Mouse (Mus musculus) liver, embryonic 13.5 days (tissue): Measurements from ENCODE around the gene Zfp280b. TPM values are rescaled to one million over a fixed set of nuclear protein-coding genes. Genes with fewer than 3 reads are reported as not detected.
A peak's percentile ranks its signal among the peaks of the same experiment; 100 is the strongest.

Experiments used
- ATAC-seq: fragments of 200-750 bp; cut with Nextera tagmentation; 2 replicates; pipeline ENCODE4 v1.8.0; 2017; ENCODE audit warnings: low read depth, mild to moderate bottlenecking, moderate number of reproducible peaks, moderate library complexity
- DNase-seq: peaks from one replicate; pipeline ENCODE4 v3.0.0; 2022
- H3K27ac ChIP-seq: fragments of 300-500 bp; sonication (generic); 2 replicates; pipeline ENCODE4 v1.5.1; 2015; ENCODE audit warnings: moderate library complexity, mild to moderate bottlenecking, inconsistent platforms
- H3K27me3 ChIP-seq: fragments of 300-500 bp; sonication (generic); 2 replicates; pipeline ENCODE4 v1.6.1; 2015; ENCODE audit warnings: mild to moderate bottlenecking, inconsistent platforms
- H3K36me3 ChIP-seq: fragments of 300-500 bp; sonication (generic); 2 replicates; pipeline ENCODE4 v1.6.1; 2015; ENCODE audit warnings: mild to moderate bottlenecking, inconsistent platforms
- H3K4me1 ChIP-seq: fragments of 300-500 bp; sonication (generic); replicated peaks from 2 replicates; pipeline ENCODE4 v1.6.1; 2015; ENCODE audit warnings: inconsistent platforms
- H3K4me2 ChIP-seq: fragments of 300-500 bp; sonication (generic); 2 replicates; pipeline ENCODE4 v1.6.1; 2015; ENCODE audit warnings: inconsistent platforms, mild to moderate bottlenecking, moderate library complexity
- H3K4me3 ChIP-seq: fragments of 300-500 bp; sonication (generic); replicated peaks from 2 replicates; pipeline ENCODE4 v1.5.1; 2015; ENCODE audit warnings: mild to moderate bottlenecking, inconsistent platforms
- H3K9ac ChIP-seq: fragments of 300-500 bp; sonication (generic); 2 replicates; pipeline ENCODE4 v1.6.1; 2015; ENCODE audit warnings: mild to moderate bottlenecking, inconsistent platforms
- H3K9me3 ChIP-seq: fragments of 300-500 bp; sonication (generic); replicated peaks from 2 replicates; pipeline ENCODE4 v1.6.1; 2016; ENCODE audit warnings: inconsistent platforms
- WGBS: fragments of 180-500 bp; shearing (Covaris S2); methylation state at CpG from one replicate; pipeline ENCODE4 v1.1.7; 2015; ENCODE audit not compliant: insufficient replicate concordance; 5-methylcytosine and 5-hydroxymethylcytosine counted together
- polyA plus RNA-seq: library from polyadenylated mRNA; unstranded; fragments of >200 nt; fragmentation: Nextera tagmentation; extraction: Ambion mirVana; gene quantifications from 2 replicates; pipeline ENCODE4 v1.2.1, GENCODE M21; 2015

Zfp280b gene
- polyA plus RNA-seq, 1 experiment from 2014 or later = 12.7 TPM

- Histone ChIP-seq H3K4me1 (peaks cover 51% of the 10 kb centered on the region), H3K4me2 (peak overlapping the region; percentile 91), H3K27me3 (no peaks in the 10 kb centered on the region), H3K9me3 (no peaks in the 10 kb centered on the region), H3K36me3 (peaks cover 12% of the 10 kb centered on the region; the same call in 1 of the 2 replicates), H3K27ac (peak overlapping the region; percentile 76), H3K9ac (peak overlapping the region; percentile 95), H3K4me3 (peak overlapping the region; percentile 88)
- 43% methylated on average over 14 of the region's 14 CpGs for WGBS
- DNase-seq (no peak), ATAC-seq (peak; percentile 77)
These were observed 694 bp upstream of the Zfp280b start for GRCm38 (mm10) chr10:76031511-76032401.

GRCm38 (mm10) chr10:76033119-76033455, 637 bp downstream of the Zfp280b start:
- peak overlapping the region; percentile 91 for H3K4me2 ChIP-seq
- peak overlapping the region; percentile 95 for H3K9ac ChIP-seq
- H3K9me3 ChIP-seq = no peaks in the 10 kb centered on the region
- peak overlapping the region; percentile 88 for H3K4me3 ChIP-seq
- peaks cover 25% of the 10 kb centered on the region for H3K36me3 ChIP-seq
- ATAC-seq = no peak
- WGBS = 14% methylated on average over 7 of the region's 7 CpGs
- H3K27ac ChIP-seq = peak overlapping the region; percentile 76
- DNase-seq = no peak
- H3K4me1 ChIP-seq = peaks cover 60% of the 10 kb centered on the region
- H3K27me3 ChIP-seq = no peaks in the 10 kb centered on the region

GRCm38 (mm10) chr10:76034001-76034600, 1.7 kb downstream of the Zfp280b start:
- 75% methylated on average over 8 of the region's 8 CpGs for WGBS
- peak overlapping the region; percentile 95; the same call in 1 of the 2 replicates for H3K9ac ChIP-seq
- no peak for ATAC-seq
- no peaks in the 10 kb centered on the region for H3K9me3 ChIP-seq
- no peaks in the 10 kb centered on the region for H3K27me3 ChIP-seq
- no peak for DNase-seq
- H3K27ac ChIP-seq = no peak overlapping the region
- peaks cover 53% of the 10 kb centered on the region for H3K4me1 ChIP-seq
- H3K4me2 ChIP-seq = peak overlapping the region; percentile 91
- peak overlapping the region; percentile 88 for H3K4me3 ChIP-seq
- peaks cover 35% of the 10 kb centered on the region for H3K36me3 ChIP-seq

DNA sequence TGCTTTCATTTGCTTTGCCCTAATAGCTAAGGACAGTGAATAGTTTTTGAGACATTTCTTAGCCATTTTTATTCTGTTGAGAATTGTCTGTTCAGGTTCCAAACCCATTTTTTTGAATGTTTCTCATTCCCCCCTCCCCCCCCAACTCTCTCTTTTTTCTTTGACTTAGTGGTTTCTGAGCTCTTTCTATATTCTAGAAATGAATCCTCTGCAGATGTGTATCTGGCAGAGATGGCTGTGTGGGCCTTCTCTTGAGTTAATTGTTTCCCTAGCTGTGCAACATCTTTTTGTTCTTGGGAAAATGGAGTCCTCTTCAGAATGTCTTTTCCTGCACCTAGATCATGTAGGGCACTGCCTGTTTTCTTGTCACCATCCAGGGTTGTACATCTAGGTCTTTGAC, 2.8 kb downstream of the Zfp280b start:
- Histone ChIP-seq H3K36me3 (peaks cover 47% of the 10 kb centered on the region), H3K9ac (no peak overlapping the region), H3K4me3 (no peak overlapping the region), H3K9me3 (no peaks in the 10 kb centered on the region), H3K4me2 (0 out of 2 replicates have a peak overlapping the region, but pooled peaks have one; percentile 10), H3K27ac (no peak overlapping the region), H3K27me3 (no peaks in the 10 kb centered on the region), H3K4me1 (peaks cover 53% of the 10 kb centered on the region)
- ATAC-seq (no peak), DNase-seq (no peak)

- Histone ChIP-seq H3K9me3 (no peaks in the 10 kb centered on the region), H3K4me2 (no peak overlapping the region), H3K27me3 (no peaks in the 10 kb centered on the region), H3K4me1 (peaks cover 47% of the 10 kb centered on the region), H3K9ac (no peak overlapping the region), H3K36me3 (peaks cover 60% of the 10 kb centered on the region), H3K27ac (no peak overlapping the region), H3K4me3 (no peak overlapping the region)
- WGBS = 58% methylated on average over 5 of the region's 5 CpGs
- ATAC-seq (no peak), DNase-seq (no peak)
These were observed 4.5 kb downstream of the Zfp280b start for GRCm38 (mm10) chr10:76036962-76037361.

- no peak overlapping the region for H3K9ac ChIP-seq
- no peaks in the 10 kb centered on the region for H3K27me3 ChIP-seq
- no peaks in the 10 kb centered on the region for H3K9me3 ChIP-seq
- ATAC-seq (no peak), DNase-seq (no peak)
- peaks cover 29% of the 10 kb centered on the region for H3K36me3 ChIP-seq
- no peak overlapping the region for H3K4me2 ChIP-seq
- peak overlapping the region; percentile 59 for H3K27ac ChIP-seq
- H3K4me3 ChIP-seq = no peak overlapping the region
- H3K4me1 ChIP-seq = peaks cover 12% of the 10 kb centered on the region; the same call in 1 of the 2 replicates
- WGBS = 47% methylated on average over 5 of the region's 5 CpGs
These were observed 12.9 kb downstream of the Zfp280b start for GRCm38 (mm10) chr10:76045343-76045742.

DNA sequence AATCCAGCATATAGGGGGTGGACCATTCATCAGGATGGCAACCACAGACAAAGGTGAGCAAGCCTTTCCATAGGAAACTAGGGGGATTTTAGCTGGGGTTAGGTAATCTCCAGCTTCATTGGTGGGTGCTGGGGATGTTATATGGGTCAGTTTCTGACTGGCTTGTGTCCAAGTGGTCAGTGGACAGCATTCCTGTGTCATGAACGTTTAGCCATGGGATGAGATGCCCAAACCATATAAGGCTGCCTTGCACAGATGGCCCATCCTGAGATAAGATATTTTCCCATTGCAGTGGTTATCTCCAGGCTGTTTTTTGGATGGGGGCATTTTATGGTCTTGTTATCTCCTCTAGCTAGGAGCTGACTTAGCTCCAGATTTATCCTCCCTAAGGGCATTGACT, 14.3 kb downstream of the Zfp280b start:
- no peak overlapping the region for H3K4me3 ChIP-seq
- WGBS = 7% methylated on average over 1 of the region's 1 CpGs
- ATAC-seq (peak; percentile 54), DNase-seq (no peak)
- H3K9me3 ChIP-seq = no peaks in the 10 kb centered on the region
- H3K4me2 ChIP-seq = no peak overlapping the region
- no peaks in the 10 kb centered on the region for H3K27me3 ChIP-seq
- peak overlapping the region; percentile 59 for H3K27ac ChIP-seq
- peaks cover 16% of the 10 kb centered on the region for H3K36me3 ChIP-seq
- no peak overlapping the region for H3K9ac ChIP-seq
- H3K4me1 ChIP-seq = peaks cover 7% of the 10 kb centered on the region; the same call in 1 of the 2 replicates

DNA sequence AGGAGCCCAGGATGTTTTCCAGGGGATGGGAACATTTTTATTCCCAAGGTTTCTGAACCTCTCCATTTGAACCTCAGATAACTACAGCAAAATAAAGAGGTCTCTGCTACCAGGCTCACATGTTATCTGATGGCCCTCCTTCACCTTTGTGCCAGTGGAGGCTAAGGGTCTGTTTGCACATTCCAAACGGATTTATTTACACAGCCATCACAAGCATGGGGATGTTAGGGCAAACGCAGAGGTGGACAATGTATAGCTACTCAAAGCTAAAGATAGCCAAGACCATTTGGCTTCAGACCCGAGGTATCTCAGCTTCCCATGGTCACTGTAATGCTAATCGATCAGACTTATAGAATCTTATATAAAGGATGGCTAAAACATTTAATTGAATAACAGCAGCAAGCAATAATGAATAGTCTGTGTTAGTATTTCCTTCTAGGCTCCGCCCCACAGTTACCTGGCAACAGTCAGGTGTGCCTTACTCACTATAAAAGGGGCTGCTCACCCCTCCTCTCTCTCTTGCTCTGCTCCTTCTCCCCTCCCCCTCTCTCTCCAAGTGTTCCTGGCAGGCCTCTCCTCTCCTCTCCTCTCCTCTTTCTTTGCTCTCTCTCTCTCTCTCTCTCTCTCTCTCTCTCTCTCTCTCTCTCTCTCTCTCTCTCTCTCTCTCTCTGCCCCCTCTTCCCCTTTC, 14.9 kb downstream of the Zfp280b start:
- ATAC-seq = peak; percentile 77
- H3K9ac ChIP-seq = no peak overlapping the region
- peaks cover 7% of the 10 kb centered on the region; the same call in 1 of the 2 replicates for H3K4me1 ChIP-seq
- 31% methylated on average over 5 of the region's 5 CpGs for WGBS
- H3K36me3 ChIP-seq = peaks cover 16% of the 10 kb centered on the region
- no peak for DNase-seq
- no peaks in the 10 kb centered on the region for H3K9me3 ChIP-seq
- no peaks in the 10 kb centered on the region for H3K27me3 ChIP-seq
- H3K4me3 ChIP-seq = no peak overlapping the region
- H3K4me2 ChIP-seq = no peak overlapping the region
- peak overlapping the region; percentile 59 for H3K27ac ChIP-seq

- H3K9ac ChIP-seq = no peak overlapping the region
- 0 out of 2 replicates have a peak overlapping the region, but pooled peaks have one; percentile 1 for H3K27ac ChIP-seq
- DNase-seq = no peak
These were observed 16.5 kb downstream of the Zfp280b start for GRCm38 (mm10) chr10:76048967-76049366.

GRCm38 (mm10) chr10:76051860-76052259, 19.4 kb downstream of the Zfp280b start:
- H3K9ac ChIP-seq = no peak overlapping the region
- H3K4me2 ChIP-seq = no peak overlapping the region
- H3K36me3 ChIP-seq = no peaks in the 10 kb centered on the region
- no peak for DNase-seq
- no peaks in the 10 kb centered on the region for H3K9me3 ChIP-seq
- no peak overlapping the region for H3K4me3 ChIP-seq
- WGBS = 66% methylated on average over 11 of the region's 11 CpGs
- no peaks in the 10 kb centered on the region for H3K27me3 ChIP-seq
- 0 out of 2 replicates have a peak, but pooled peaks cover 3% of the 10 kb centered on the region for H3K4me1 ChIP-seq
- no peak overlapping the region for H3K27ac ChIP-seq
- ATAC-seq = no peak

More at GRCm38 (mm10) chr10:76048967-76049366, 16.5 kb downstream of the Zfp280b start:
- Histone ChIP-seq H3K4me3 (no peak overlapping the region), H3K36me3 (peaks cover 5% of the 10 kb centered on the region; the same call in 1 of the 2 replicates), H3K9me3 (no peaks in the 10 kb centered on the region), H3K4me2 (no peak overlapping the region), H3K27me3 (no peaks in the 10 kb centered on the region), H3K4me1 (peaks cover 7% of the 10 kb centered on the region; the same call in 1 of the 2 replicates)
- 0 out of 2 replicates have a peak, but pooled peaks have one; percentile 22 for ATAC-seq
- 42% methylated on average over 6 of the region's 6 CpGs for WGBS

DNA sequence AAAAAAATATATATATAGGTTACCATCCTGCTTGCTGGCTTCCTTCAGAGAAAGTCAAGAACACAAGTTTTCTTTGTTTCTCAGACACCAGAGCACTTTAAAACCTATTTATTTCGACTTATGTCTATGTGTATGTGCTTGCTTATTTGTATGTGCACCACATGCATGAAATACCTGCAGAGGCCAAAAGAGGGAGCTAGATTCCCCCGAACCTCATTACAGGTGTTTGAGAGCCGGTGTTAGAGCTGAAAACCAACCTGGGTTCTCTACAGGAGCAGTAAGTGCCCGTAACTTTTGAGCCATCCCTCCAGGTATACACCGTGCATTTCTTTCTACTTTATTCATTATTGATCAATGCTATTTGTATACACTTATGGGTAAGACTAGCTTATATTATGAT, 30.0 kb downstream of the Zfp280b start:
- no peak for DNase-seq
- Histone ChIP-seq H3K4me1 (no peaks in the 10 kb centered on the region), H3K36me3 (no peaks in the 10 kb centered on the region), H3K9me3 (no peaks in the 10 kb centered on the region), H3K4me2 (no peak overlapping the region), H3K27me3 (no peaks in the 10 kb centered on the region), H3K9ac (no peak overlapping the region), H3K27ac (no peak overlapping the region), H3K4me3 (no peak overlapping the region)
- no peak for ATAC-seq
- 75% methylated on average over 5 of the region's 5 CpGs for WGBS
